Mouse (Mus musculus) cerebellum, adult 9-11 months (tissue): ENCODE measurements around the gene St3gal6.
A peak's percentile ranks its signal among the peaks of the same experiment; 100 is the strongest.

Experiments
- DNase-seq: peaks from one replicate; pipeline ENCODE4 v3.0.0; 2022

St3gal6 gene

DNA sequence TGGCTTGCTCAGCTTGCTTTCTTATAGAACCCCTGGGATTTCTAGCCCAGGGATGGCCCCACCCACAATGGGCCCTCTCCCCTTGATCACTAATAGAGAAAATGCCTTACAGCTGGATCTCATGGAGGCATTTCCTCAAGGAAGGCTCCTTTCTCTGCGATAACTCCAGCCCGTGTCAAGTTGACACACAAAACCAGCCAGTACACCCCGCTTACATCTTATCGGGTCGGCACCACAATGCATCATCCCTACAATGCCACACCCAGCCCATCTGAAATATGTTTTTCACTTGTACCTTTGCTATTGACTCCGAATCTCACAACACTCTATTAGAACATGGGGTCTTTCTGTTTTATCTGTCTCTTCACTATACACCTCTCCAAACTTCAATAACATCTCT, 3.6 kb downstream of the St3gal6 start:
- DNase-seq: no peak

DNA sequence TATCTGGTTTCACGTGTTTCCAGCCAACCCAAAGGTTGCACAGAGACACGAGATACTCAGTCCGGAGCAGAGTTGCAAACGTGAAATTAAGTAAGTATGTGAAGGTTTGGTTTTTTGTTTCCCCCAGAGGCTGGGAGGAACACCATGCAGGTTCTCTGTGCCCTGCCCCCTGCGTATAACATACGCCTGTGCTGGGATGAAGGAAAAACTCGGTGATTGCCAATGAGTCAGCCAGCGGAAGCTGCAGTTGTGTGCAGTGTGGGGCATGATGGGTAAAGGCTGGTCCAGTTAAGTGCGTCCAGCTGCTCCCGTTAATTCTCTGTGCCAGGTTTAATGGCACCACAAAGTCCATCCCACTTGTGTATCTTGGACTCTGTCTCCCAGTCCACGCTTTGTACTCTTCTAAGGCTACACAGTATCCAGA, 4.4 kb downstream of the St3gal6 start:
- DNase-seq: no peak

DNA sequence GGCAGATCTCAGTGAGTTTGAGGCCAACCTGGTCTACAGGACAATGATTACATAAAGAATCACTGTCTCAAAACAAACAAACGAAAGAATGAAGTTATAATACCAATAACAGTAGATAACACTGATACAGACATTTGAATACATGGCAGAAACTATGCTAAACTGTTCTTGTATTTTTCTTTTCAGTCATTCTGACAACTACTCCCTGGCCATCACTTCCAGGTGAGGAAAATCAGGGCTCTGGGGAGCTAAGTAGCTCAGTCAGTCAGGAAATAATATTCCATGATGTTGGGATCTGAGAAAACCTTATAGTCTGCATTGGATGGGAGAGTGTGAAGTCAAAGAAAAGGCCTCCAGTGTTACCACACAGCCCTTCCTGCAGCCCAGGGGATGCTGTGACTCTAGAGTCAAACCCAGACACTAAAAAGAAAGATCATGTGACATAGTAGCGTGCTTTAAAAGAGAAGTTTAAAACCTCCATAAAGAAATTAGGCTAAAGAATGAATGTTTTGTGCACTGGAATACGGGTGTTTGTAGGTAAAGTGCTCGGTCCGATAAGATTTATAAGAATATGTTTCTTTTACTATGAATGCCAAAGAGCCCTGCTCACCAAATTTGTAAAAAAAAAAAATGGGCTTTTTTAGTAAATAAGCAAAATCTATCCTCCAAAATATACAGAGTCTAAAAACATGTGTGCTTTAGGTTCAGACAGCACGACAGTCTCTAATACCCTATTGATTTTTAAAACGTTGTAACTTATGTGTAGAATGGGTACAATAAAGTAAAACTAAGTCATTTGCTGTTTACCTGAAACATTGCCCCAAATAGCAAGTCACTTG, 6.9 kb downstream of the St3gal6 start:
- DNase-seq: no peak

DNA sequence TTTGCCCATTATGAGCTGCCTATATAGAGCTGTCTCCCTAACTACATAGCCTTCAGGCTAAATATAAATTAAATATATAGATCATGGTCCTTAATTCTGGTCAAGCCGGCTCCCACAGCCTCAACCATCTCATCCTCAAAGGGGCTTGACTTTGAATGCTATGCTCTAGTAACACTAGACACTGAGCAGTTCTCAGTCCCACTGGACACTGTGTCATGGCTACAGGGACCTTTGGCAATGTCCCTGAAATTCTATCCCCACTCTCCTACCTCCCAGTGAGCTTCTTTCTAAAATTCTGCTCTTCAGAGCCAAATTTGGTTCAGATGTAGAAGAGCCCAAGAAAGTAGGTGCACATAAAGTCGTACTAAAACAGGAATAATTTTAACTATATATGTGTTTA, 7.9 kb downstream of the St3gal6 start:
- DNase-seq: no peak

DNA sequence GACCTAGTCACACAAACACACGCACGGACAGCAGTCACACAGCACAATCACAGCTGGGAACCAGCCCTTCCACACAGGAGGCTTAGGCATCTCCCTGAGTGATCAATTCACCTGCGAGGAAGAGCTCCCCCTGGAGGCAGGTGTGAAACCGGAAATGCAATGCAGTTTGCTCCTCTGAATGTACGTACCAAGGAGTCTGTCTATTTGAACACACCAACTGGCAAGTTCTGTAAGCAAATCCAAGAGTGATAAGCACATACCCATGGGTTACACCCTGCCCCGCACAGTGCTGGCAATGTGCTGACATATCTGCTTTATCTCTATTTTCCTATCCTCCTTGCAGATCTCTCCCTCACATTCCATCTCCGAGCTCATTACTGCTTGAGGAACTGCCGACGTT, 9.5 kb downstream of the St3gal6 start:
- no peak for DNase-seq

DNA sequence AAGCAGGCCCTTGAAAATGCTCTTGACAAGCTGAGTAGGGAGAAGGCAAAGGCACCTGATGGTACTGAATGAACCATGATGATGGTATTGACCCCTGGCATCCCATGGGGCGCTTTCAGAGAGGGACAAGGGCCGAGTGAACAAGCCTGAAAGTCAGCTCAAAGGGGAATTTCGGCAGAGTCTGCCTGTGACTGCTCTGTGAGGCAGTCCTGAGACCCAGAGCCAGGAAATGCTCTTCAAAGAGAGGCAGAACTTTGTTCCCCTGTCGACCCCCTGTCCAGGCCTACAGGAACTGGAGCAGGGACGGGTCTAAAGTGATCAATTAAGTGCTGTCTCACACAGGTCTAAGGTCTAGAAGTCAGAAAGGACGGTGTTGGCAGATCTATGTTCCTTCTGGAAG, 10.3 kb downstream of the St3gal6 start:
- DNase-seq: no peak

DNA sequence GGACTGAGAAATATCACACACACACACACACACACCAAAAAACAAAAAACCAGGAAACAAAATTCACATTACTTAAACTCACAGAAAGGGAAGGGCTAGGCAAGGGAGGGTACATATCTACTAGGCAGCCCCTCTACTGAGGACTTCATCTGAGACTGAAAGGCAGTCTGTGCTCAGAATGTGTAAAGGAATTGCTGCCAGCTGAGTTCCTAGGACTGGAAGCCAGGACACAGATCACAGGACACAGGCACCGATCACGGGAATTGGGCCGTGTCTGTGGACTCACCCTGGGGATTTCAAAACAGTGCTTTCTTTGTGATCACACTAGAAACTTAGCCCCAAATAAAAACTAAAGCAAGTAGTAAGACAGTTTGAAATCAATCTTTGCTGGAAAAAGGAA, 11.2 kb downstream of the St3gal6 start:
- peak; percentile 28 for DNase-seq

DNA sequence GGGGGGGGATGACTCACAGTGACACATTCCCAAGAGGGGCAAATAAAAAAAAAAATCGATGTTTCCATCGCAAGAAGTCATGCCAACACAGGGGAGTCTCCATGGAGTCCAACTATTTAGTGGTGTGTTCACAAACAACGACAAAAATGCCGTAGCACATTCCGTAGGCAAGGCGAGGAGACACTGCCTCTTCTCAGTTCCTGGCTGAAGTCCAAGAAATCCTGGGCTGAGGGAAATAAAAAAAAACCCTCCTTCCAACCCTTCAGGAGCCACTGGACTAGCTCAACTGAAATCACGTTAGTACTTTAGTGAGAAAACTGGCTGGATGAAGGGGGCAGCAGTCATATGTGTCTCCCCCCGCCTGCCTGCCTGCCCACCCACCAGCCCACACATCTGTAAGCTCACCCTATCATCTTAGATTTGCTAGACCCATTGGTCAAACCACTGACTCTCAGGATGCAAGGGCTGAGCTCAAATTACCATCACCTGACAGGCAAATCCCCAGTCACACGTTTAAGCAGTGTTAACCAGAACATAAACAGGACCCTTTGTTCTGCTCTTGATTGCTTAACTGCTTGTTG, 11.8 kb downstream of the St3gal6 start:
- DNase-seq: no peak

DNA sequence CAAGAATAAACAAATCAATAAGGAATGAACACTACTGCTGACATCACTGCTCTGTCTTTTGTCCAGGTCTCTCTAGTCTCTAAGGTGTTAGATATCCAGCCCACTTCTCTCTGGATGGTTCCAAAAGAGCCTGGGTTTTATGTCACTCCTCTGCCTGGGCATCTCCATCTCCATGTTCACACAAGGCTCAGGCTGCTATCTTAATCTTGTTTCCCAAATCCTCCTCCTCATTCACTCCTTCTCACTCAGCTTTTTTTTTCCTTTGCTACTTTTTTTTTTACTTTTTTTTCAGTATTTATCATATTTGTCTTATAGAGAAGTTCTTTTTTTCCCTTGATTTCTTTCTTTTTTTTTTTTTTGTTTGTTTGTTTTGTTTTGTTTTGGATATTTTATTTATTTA, 19.1 kb downstream of the St3gal6 start:
- DNase-seq: no peak

DNA sequence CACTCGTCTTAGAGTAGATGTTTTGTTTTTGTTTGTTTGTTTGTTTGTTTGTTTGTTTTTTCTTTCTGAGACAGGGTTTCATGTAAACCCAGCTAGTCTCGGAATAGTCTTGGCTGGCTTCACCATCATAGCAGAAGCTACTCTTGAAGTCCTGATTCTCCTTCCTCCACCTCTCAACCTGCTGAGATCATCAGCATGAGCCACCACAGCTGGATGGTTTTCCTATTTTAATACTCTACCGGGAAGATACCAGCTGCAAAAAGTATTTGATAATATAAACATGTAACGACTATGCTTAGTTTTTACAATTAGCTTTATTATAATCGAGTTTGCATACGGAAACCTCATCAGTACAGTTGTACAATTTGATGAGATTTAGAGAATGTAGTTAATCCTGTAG, 21.5 kb downstream of the St3gal6 start:
- DNase-seq: no peak

DNA sequence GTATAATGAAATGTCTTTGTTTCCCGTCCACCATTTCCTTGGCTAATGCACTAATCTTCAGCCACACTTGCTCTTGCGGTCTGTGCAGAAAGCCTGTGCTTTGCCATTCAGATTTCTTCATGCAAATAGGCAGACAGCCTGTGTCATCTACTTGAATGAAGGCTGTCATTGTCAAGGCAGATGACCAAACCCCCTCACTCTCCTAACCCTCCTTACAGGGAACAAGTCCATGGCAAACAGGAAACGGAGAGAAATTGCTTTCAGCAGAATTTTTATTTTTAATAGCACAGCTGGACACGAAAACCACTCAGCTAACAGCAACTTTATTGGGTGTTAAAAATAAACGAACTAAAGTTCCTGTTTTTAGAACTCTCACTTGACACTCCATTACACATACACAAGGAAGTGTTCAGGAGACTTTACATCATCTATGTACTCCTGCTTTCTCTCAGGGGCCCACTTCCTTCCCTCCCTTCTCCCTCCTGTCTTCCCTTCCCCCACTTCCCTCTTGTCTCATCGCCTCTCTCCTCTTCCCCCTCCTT, 22.2 kb downstream of the St3gal6 start:
- DNase-seq: no peak

DNA sequence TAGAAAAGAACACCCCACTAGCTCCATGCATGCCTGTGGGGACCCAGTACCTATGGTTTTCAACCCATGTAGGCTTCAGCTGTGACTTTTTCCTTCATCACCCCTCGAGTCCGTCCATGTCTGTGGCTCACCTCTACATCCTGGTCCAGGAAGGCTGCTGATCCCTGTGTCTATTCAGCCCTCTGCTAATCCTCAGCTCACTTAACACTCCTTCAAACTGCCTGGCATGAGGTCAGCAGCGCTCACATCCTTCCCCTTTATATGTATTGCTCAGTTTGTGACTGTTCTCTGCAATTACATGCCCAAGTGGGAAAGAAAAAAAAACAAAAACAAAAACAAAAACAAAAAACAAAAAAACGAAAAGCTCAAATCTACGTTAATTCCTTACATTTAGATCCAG, 24.4 kb downstream of the St3gal6 start:
- DNase-seq: no peak

DNA sequence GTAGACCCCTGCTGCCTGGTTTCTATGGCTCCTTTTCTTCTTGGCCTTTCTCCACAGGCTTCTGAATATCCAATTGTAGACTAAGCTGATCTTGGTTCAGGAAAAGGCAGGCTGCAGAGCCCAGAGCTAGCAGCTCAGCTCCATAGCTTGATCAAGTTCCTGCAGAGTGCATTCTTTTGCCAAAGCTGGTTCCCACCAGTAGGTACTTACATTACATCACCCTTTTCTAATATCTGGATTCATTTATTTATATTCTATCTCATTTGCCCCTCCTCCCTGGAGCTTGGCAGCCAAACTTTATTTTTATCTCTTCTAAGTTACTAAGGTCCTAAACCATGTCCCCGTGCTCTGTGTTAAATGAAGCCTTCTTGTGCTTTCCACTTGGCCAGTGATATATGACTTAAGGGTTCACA, 24.9 kb downstream of the St3gal6 start:
- DNase-seq: no peak

DNA sequence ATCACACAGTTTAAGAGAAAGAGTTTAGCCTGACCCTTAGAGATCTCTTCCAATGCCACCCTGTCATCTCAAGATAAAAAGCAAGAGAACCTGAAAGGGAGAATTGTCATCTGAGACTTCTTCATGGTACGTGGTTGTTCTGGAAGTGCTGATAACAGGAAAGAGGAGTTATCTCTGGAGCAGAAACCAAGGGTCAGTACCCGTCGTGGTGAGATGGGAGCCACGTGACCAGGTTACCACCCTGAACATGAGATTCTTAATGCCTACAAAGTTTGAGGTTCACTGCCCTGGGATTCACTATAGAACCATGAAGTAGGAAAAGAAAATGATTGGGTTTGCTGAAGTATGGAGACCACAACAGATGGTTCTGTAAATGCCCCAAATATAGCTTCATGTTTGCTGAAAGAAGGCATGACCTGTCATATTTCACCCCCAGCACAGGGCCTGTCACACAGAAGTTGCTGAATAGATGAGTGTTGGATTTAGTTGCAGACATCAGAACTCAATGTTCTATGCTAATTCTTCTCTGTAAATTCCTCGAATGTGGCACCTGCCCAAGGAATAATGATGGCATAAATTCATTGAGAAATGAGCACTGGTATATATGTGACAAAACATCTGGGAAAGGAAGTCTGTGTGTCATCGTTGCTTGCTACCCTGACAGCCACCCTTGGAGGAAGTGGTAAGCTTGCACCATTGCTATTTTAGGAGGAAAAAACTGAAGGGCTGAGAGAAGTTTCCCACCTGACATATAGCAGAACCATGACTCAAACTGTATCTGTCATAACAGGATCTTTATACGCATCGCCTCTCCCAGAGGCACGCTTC, 25.9 kb downstream of the St3gal6 start:
- no peak for DNase-seq

DNA sequence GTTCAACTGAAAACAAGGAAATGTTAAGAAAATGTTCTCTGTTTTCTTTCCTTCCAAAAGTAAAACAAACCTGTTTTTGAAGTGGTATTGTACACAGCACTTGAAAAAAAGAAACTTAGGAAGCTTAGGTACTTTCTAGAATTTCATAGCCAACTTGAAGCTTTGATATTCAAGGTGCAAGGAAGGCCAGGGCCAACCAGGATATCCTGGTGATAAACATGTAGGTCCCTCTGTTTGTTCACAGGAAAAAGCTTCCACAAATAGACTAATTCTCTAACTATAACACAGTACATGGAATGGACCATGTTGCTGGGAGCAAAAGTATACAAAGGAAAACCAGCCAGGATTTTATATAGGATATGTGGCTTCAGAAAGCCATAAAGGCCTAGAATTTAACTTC, 27.3 kb downstream of the St3gal6 start:
- DNase-seq: no peak

DNA sequence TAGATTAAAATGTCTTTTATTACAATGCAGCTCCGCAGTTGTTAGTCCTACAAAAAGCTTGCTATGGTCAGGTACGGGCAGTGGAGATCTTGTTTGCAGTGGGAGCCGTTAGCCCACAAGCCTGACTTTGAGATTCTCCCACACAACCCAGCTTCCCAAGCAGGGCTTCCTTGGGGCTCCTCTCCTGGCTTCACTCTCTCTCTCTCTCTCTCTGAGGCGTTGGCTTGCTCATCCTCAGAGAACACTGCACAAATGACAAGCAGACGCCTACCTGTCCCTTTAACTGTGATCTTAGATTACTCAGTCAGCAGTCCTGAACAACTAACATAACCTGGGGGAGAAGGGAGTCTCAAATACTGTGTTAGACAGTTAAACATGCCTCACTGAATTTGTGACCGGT, 36.2 kb downstream of the St3gal6 start:
- DNase-seq: no peak

DNA sequence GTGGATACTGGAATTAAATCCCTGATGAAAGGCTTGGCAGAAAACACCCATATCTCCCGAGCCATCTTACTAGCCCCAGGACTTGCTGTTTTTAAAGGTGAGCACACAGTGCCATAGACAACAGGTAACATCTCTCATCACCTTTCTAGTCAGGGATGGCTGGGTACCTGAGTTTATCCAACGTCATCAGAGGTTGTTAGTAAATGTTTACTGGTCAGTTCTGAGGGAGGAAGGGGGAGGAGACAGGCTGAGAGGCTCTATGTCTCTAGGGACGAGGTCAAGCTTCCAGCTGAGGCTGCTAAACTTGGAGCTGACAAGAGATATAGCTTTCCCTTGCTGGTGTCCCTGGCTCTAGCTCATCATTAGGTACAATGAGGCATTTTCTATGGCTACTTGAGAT, 41.7 kb downstream of the St3gal6 start:
- no peak for DNase-seq

DNA sequence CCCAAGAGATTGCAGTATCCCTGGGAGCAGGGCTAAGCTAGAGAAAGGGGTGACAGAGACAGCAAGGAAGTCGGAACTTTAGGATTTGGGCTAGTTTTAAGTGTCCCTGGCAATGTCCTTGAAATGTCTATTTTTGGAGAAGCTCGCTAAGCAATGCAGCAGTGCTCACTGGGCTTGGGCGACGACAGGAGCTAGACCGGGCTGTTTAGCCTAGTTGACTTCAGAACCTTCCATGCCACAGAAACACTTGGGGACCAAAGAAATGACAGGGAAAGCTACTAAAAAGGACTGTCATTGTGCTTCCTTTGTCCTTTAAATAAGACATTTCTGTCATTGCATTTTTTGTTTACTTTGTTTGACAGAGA, 42.2 kb downstream of the St3gal6 start:
- DNase-seq: no peak

DNA sequence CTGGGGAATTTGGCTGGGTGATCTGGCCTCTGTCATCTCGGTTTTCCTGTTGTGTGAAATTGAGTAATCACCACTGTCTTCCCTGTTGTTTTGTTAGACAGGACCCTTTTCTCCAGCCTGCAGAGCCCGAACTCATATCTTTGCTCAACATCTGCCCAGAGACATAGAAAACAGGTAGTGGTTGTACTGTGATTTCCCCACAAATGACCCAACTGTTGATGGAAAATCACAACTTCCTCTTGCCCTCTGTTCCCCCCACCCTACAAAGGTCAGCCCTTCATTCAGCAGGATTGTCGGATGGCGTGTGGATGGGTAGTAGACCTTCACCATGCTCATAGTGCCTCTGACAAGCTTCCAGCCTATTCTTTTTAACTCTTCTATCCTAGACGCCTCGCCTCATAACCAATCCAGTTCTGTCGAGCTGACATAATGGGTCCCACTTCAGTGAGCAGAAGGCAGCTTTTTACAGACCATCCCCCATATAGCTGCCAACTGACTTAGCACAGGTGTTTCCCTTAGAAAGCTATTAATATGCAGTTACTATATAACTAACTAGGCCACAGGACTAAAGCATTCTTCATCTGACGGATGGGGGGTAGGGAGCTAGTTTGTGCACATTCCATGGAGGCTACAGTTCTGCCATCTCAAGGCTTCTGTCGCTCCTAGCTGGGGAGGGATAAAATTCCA, 42.7 kb downstream of the St3gal6 start:
- DNase-seq: no peak

DNA sequence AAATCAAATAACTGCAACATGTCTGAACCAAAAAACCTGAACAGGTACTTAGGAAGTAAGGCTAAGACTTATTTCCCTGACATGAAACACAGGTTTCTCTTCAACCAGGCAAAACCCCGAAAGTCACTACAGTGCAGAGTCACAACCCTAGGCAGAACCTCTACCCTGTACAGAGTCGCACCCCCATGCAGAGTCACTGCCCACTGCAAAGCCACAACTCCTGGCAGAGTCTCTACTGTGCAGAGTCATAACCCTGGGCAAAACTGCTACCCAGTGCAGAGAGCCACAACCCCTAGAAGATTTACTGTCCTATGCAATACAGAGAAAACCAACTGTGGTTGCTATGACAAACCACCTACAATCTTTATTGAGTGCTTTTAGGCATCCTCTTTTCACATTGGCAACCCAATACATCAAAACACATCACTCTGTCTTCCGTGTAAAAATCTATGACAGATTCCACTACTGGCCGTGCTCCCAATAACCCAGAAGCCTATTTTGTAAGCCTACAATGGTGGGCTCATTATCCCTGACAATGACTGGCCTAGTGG, 44.1 kb downstream of the St3gal6 start:
- no peak for DNase-seq

DNA sequence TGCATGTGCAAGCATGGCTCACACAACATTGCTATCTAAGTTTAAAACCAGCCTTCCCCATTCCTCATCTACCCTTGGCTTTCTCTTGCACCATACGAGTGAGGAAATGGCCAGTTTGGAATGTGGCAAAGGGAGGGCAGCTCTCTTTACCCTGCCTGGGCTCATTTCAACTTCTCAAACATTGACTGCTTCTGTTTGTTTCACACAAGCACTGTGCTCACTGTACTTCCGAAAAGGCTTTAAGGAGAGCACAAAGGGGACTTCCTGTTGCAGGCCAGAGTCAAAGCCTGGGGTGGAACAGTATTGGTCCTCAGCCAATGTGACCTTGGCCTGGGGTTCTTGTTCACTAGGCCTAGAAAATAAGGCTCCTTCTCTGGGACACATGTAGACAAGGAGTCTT, 47.7 kb downstream of the St3gal6 start:
- DNase-seq: no peak

DNA sequence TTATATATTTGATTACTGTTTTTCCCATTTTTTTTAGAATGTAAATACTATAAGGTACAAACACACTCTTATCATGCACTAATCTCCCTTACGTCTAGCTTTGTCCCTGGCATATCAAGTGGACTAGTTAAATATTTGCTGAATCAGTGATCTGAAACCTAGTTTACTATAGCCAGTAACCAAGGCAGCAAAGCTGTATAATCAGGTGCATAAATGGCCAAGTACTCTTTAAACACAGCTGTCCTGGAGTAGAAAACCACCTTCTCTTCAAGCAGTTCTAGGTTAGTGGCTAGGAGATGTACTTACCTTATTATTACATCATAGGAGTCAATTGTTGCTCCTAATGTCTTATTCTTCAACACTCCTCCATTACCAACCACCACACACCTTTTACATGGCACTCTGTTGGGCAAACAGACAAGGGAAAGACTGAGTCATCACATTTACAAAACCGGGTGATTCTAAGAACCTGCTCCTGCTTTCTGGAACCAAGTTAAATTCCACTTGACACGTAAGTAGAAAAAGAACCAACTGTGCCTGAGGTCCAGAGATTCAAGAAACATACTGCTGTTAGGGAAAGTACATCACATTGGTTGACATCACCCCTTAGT, 48.4 kb downstream of the St3gal6 start:
- no peak for DNase-seq
